Mouse (Mus musculus) ES-Bruce4 (cell line): Measurements from ENCODE around the gene Dis3l2.

Source experiments
- CTCF ChIP-seq: IDR thresholded peaks from one replicate; pipeline ENCODE4 v1.8.1; 2011; ENCODE audit warnings: low read depth, low read length
- EP300 ChIP-seq: IDR thresholded peaks from 2 replicates; pipeline ENCODE4 v1.6.1; 2011; ENCODE audit warnings: low read depth, low read length; ENCODE audit not compliant: insufficient read depth

GRCm38 (mm10) chr1:86858876-86859275, 155.3 kb downstream of the Dis3l2 start:
- TF ChIP-seq CTCF: no peak
- no peak for TF ChIP-seq EP300
